Mouse (Mus musculus) small intestine, adult 10 weeks (tissue): ENCODE results near the gene Fam163b. TPM values are rescaled to one million over a fixed set of nuclear protein-coding genes. Genes with fewer than 3 reads are reported as not detected.

Source experiments
- polyA plus RNA-seq: library from polyadenylated mRNA; stranded (reverse); fragments of 350-450 nt; fragmentation: Illumina TruSeq; extraction: RNeasy Lipid Tissue Mini Kit (QIAGEN cat#74804); gene quantifications from one replicate; pipeline ENCODE4 v1.2.3, GENCODE M21; 2014; ENCODE audit warnings: low replicate concordance

Gene Fam163b
- polyA plus RNA-seq: not detected

DNA sequence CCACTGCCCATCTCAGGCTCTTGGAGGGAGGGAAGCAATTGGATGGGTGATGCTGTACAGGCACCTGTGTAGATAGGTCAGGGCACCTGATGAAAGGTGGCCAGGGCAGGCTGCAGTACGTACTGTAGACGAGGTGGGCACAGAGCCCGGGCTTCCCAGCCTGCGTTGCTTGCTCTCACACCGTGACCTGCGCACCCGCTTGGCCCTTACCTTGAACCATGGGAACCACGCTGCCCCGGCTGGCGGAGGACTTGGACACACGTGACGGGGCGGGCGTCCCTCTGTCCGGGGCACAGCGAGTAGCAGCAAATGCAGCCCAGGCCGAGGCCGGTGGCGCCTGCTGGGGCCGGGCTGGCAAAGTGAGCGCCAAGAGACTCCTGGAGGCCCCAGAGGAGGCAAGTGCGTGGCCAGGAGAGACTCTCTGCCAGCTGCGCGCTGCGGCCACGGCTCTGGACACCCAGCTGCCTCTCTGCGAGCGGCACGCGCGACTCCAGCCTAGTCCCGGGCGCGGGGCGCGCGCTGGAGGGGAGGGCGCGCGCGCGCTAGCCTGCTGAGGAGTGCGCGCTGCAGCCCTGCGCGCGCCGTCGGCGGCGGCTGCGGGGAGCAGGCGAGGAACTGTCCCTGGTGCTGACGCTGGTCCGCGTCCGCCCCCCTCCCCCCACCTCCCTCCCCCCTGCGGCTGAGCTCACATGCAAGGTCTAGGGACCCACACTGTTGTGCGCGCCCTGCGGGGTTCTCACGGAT is at the start of gene Fam163b:
Fam163b (minus strand) TSS at position 542 of the 744 bp plus-strand sequence.

DNA sequence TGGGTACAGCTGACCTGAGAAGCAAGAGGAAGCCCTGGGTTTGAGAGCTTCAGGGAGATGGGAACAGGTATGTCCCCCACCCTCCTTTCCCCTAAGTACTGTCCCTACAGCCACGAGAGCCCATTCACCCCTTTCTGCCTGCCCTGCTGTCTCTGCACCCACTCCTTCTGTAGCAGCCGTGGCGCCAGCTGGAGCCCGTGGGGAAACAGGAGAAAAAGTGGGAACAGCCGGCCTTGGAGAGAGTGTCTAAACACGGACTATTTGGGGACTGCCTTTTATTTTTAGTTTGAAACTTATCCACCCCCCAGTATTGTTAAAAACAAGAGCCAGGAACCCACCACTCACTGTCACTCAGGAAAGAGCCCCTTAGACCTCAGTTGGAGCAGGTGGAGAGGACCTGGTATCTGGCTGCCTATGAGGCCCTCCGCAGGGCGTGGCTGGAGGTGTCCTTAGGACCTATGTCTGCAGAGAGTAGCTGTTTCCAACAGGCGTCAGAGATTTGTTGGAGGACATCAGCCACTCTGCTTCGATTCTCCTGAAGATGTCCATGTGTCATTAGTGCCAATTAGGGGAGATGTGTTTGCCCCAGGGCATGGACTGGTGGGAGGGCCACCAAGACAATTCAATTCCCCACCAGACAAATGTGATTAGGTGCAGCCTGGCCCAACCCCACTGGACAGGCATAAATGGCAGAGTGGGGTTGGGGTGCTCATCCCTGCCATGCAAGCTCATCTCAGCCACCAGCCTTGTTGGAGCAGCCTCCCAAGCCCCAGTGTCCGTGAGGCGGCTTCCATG is 22.7 kb upstream of the Fam163b start, which contains the start of gene Dbh:
Dbh (plus strand) TSS at position 438 of the 795 bp plus-strand sequence.

GRCm38 (mm10) chr2:27079152-27079584 is 63.1 kb downstream of the Fam163b start, which contains the start of gene Adamtsl2:
Gene Adamtsl2 (plus strand): TSS chr2:27079379.

DNA sequence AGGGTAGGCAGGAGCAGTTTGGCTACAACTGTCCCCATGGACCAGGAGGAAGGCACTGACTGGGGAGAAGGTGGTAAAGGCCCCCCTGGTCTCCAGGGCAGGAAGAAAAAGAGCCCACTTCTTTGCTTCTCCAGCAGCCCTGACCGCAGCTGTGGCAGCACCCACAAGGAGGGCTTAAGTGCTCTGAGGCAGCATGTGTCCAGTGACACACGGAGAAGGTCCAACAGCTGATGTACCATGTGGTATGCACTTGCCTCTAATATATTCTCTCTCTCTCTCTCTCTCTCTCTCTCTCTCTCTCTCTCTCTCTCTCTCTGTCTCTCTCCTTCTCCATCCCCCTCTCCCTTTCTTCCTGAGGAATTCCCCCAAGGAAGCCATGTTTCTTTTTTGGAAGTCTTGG is 70.3 kb downstream of the Fam163b start, which contains the start of gene Mymk:
Mymk (minus strand) TSS at position 202 of the 400 bp plus-strand sequence.

Other genes with a start within 250 kb of the Fam163b start
- gene Surf6, start 239.6 kb downstream of the Fam163b start, polyA plus RNA-seq: 5.5 TPM
- gene Med22, start 231.8 kb downstream of the Fam163b start, polyA plus RNA-seq: 5.4 TPM
- 33.3 TPM for gene Rpl7a, start 231.7 kb downstream of the Fam163b start, polyA plus RNA-seq
- gene Surf2, start 226.1 kb downstream of the Fam163b start, polyA plus RNA-seq: 3.6 TPM
- gene Surf1, start 226.0 kb downstream of the Fam163b start, polyA plus RNA-seq: 21.3 TPM
- gene Surf4, start 208.6 kb downstream of the Fam163b start, polyA plus RNA-seq: 186 TPM
- not detected for gene Stkld1, start 208.4 kb downstream of the Fam163b start, polyA plus RNA-seq
- gene Rexo4, start 178.1 kb downstream of the Fam163b start, polyA plus RNA-seq: 56.6 TPM
- not detected for gene Adamts13, start 169.1 kb downstream of the Fam163b start, polyA plus RNA-seq
- gene Cacfd1, start 132.6 kb downstream of the Fam163b start, polyA plus RNA-seq: 14.2 TPM
- gene Slc2a6, start 114.5 kb downstream of the Fam163b start, polyA plus RNA-seq: not detected
- gene Mymk, start 70.3 kb downstream of the Fam163b start, polyA plus RNA-seq: not detected
- not detected for gene Adamtsl2, start 63.1 kb downstream of the Fam163b start, polyA plus RNA-seq
- gene Dbh, start 22.7 kb upstream of the Fam163b start, polyA plus RNA-seq: not detected
- gene Sardh, start 105.8 kb upstream of the Fam163b start, polyA plus RNA-seq: 0.67 TPM